Mouse (Mus musculus) kidney, embryonic 15.5 days (tissue): ENCODE measurements around the gene Bcar1. TPM values are rescaled to one million over a fixed set of nuclear protein-coding genes. Genes with fewer than 3 reads are reported as not detected.

Experiments used
- ATAC-seq: fragments of 200-750 bp; cut with Nextera tagmentation; replicated peaks from 2 replicates; pipeline ENCODE4 v1.8.0; 2017; ENCODE audit warnings: moderate TSS enrichment; ENCODE audit not compliant: low FRiP score
- H3K27ac ChIP-seq: fragments of 300-500 bp; sonication (generic); 2 replicates; pipeline ENCODE4 v1.5.1; 2015; ENCODE audit warnings: mild to moderate bottlenecking, inconsistent platforms
- H3K27me3 ChIP-seq: fragments of 300-500 bp; sonication (generic); 2 replicates; pipeline ENCODE4 v1.6.1; 2015; ENCODE audit warnings: inconsistent platforms
- H3K36me3 ChIP-seq: fragments of 300-500 bp; sonication (generic); 2 replicates; pipeline ENCODE4 v1.6.1; 2015; ENCODE audit warnings: inconsistent platforms
- H3K4me1 ChIP-seq: fragments of 300-500 bp; sonication (generic); 2 replicates; pipeline ENCODE4 v1.6.1; 2015; ENCODE audit warnings: inconsistent platforms
- H3K4me2 ChIP-seq: fragments of 300-500 bp; sonication (generic); 2 replicates; pipeline ENCODE4 v1.6.1; 2015; ENCODE audit warnings: moderate library complexity, mild to moderate bottlenecking, inconsistent platforms
- H3K4me3 ChIP-seq: fragments of 300-500 bp; sonication (generic); replicated peaks from 2 replicates; pipeline ENCODE4 v1.5.1; 2015; ENCODE audit warnings: mild to moderate bottlenecking, inconsistent platforms
- H3K9ac ChIP-seq: fragments of 300-500 bp; sonication (generic); 2 replicates; pipeline ENCODE4 v1.6.1; 2015; ENCODE audit warnings: mild to moderate bottlenecking, inconsistent platforms
- H3K9me3 ChIP-seq: fragments of 300-500 bp; sonication (generic); replicated peaks from 2 replicates; pipeline ENCODE4 v1.6.1; 2016; ENCODE audit warnings: inconsistent platforms
- WGBS: fragments of 180-500 bp; shearing (Covaris S2); methylation state at CpG from one replicate; pipeline ENCODE4 v1.1.7; 2015; ENCODE audit warnings: mixed read lengths; 5-methylcytosine and 5-hydroxymethylcytosine counted together
- polyA plus RNA-seq: library from polyadenylated mRNA; unstranded; fragments of >200 nt; fragmentation: Nextera tagmentation; extraction: Ambion mirVana; gene quantifications from 2 replicates; pipeline ENCODE4 v1.2.1, GENCODE M21; 2015

Bcar1 gene
- polyA plus RNA-seq, 1 experiment from 2014 or later: 53.8 TPM

DNA sequence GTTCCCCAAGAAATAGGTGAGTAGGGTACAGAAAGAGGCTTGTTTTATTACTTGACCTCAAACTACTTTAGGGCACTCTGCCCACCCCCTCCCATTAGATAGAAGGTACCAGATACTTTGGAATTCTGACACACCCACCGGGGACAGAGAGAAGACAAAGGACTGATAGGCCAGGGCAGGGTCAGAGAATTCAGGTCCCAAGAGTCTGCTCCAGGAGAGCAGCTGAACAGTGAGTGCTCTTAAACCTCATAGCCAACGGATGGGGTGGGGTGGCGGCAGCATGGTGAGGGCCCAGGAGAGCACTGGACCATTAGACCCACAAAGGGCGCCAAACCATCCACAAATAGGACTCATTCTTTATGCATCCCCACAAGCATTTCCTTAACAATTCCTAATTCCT lies 22.0 kb upstream of the Bcar1 start:
- ATAC-seq: no peak
- 79% methylated on average over 4 of the region's 4 CpGs for WGBS
- no peaks in the 10 kb centered on the region for H3K27me3 ChIP-seq
- no peak overlapping the region for H3K27ac ChIP-seq
- H3K36me3 ChIP-seq: peaks cover 45% of the 10 kb centered on the region
- no peak overlapping the region for H3K4me3 ChIP-seq
- H3K4me2 ChIP-seq: no peak overlapping the region
- no peak overlapping the region for H3K9ac ChIP-seq
- no peaks in the 10 kb centered on the region for H3K9me3 ChIP-seq
- H3K4me1 ChIP-seq: peaks cover 7% of the 10 kb centered on the region

DNA sequence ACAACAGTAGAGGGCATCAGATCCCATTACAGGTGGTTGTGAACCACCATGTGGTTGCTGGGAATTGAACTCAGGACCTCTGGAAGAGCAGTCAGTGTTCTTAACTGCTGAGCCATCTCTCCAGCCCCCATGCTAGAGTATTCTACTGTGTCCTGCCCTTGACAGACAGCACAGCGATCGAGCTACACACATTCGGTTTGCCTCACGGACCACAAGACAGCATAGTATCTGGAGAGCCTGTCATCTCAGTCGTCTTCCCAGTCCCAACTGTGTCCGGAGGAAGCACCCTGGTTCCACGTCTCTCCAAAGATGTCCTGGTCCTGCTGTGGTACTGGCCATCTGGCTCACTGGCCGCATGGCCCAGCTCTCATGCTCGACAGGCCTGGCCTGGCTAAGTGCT lies 21.5 kb upstream of the Bcar1 start:
- Histone ChIP-seq H3K27ac (no peak overlapping the region), H3K36me3 (peaks cover 45% of the 10 kb centered on the region), H3K4me2 (no peak overlapping the region), H3K4me1 (peaks cover 7% of the 10 kb centered on the region), H3K9me3 (no peaks in the 10 kb centered on the region), H3K9ac (no peak overlapping the region), H3K4me3 (no peak overlapping the region), H3K27me3 (no peaks in the 10 kb centered on the region)
- WGBS: 88% methylated on average over 9 of the region's 9 CpGs
- no peak for ATAC-seq

GRCm38 (mm10) chr8:111760708-111761107 lies 17.1 kb upstream of the Bcar1 start:
- no peaks in the 10 kb centered on the region for H3K27me3 ChIP-seq
- no peaks in the 10 kb centered on the region for H3K9me3 ChIP-seq
- WGBS: 81% methylated on average over 13 of the region's 13 CpGs
- ATAC-seq: no peak
- H3K27ac ChIP-seq: no peak overlapping the region
- no peak overlapping the region for H3K9ac ChIP-seq
- no peaks in the 10 kb centered on the region for H3K4me1 ChIP-seq
- peaks cover 12% of the 10 kb centered on the region for H3K36me3 ChIP-seq
- H3K4me2 ChIP-seq: no peak overlapping the region
- no peak overlapping the region for H3K4me3 ChIP-seq

GRCm38 (mm10) chr8:111758817-111759216 lies 15.2 kb upstream of the Bcar1 start:
- Histone ChIP-seq H3K9me3 (no peaks in the 10 kb centered on the region), H3K9ac (no peak overlapping the region), H3K36me3 (no peaks in the 10 kb centered on the region), H3K4me2 (no peak overlapping the region), H3K4me1 (peaks cover 14% of the 10 kb centered on the region), H3K27ac (no peak overlapping the region), H3K4me3 (no peak overlapping the region), H3K27me3 (no peaks in the 10 kb centered on the region)
- no peak for ATAC-seq
- 81% methylated on average over 5 of the region's 5 CpGs for WGBS

DNA sequence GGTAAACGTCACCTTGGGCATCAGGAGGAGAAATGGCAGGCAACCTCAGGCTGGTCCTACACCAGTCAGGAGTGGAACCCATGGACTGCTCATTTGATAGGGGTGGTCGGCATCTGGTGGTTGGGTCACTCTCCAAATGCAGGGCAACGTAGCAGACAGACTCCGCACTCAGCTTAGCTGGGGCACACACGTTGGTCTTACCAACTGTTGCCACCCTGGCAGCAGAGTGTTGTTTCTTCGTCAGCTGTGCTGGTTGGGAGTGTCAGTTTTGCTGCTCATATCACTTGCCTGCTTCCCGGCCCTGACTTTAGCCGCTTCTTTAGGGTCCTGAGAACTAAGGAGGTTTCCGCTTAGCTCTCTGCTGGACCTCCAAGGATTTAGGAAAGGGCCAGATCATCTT lies 14.0 kb upstream of the Bcar1 start:
- H3K4me1 ChIP-seq: peaks cover 20% of the 10 kb centered on the region
- 89% methylated on average over 9 of the region's 9 CpGs for WGBS
- no peaks in the 10 kb centered on the region for H3K36me3 ChIP-seq
- H3K27ac ChIP-seq: no peak overlapping the region
- H3K9me3 ChIP-seq: no peaks in the 10 kb centered on the region
- ATAC-seq: no peak
- no peak overlapping the region for H3K9ac ChIP-seq
- no peaks in the 10 kb centered on the region for H3K27me3 ChIP-seq
- no peak overlapping the region for H3K4me3 ChIP-seq
- H3K4me2 ChIP-seq: no peak overlapping the region

- Histone ChIP-seq H3K36me3 (no peaks in the 10 kb centered on the region), H3K27ac (no peak overlapping the region)
- 67% methylated on average over 6 of the region's 6 CpGs for WGBS
Measured at GRCm38 (mm10) chr8:111754736-111755135, 11.1 kb upstream of the Bcar1 start.

DNA sequence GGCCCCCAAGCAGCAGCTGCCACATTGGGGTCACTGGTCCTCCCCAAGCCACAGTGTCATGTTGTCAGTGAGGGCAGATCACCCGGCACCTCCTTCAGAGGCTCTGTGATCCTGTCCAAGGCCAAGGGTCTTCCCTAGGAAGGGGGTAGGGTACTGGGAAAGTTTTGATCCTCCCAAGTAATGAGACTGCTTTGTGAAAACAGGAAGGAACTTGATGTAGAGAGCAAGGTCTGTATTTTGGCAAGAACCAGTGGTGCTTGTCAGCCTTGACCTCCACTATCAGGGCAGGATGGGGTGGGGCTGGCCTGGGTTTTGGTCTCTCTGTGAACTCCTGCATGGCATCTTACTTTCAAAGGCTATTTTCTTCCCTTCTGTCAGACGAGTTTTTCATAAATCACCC lies 10.5 kb upstream of the Bcar1 start:
- H3K9me3 ChIP-seq: no peaks in the 10 kb centered on the region
- H3K27me3 ChIP-seq: no peaks in the 10 kb centered on the region
- no peak overlapping the region for H3K9ac ChIP-seq
- H3K4me1 ChIP-seq: peaks cover 20% of the 10 kb centered on the region
- peak; percentile 52; the same call in 1 of the 2 replicates for ATAC-seq
- peak overlapping the region; percentile 63 for H3K27ac ChIP-seq
- no peaks in the 10 kb centered on the region for H3K36me3 ChIP-seq
- WGBS: 10% methylated on average over 2 of the region's 2 CpGs
- no peak overlapping the region for H3K4me3 ChIP-seq
- 0 out of 2 replicates have a peak overlapping the region, but pooled peaks have one; percentile 4 for H3K4me2 ChIP-seq

More at GRCm38 (mm10) chr8:111754736-111755135, 11.1 kb upstream of the Bcar1 start:
- no peak for ATAC-seq
- Histone ChIP-seq H3K9me3 (no peaks in the 10 kb centered on the region), H3K4me3 (no peak overlapping the region), H3K27me3 (no peaks in the 10 kb centered on the region), H3K4me2 (no peak overlapping the region), H3K4me1 (peaks cover 20% of the 10 kb centered on the region), H3K9ac (no peak overlapping the region)

- WGBS: 49% methylated on average over 6 of the region's 6 CpGs
- no peak for ATAC-seq
- no peak overlapping the region for H3K9ac ChIP-seq
Measured at GRCm38 (mm10) chr8:111748766-111749165, 5.2 kb upstream of the Bcar1 start.

DNA sequence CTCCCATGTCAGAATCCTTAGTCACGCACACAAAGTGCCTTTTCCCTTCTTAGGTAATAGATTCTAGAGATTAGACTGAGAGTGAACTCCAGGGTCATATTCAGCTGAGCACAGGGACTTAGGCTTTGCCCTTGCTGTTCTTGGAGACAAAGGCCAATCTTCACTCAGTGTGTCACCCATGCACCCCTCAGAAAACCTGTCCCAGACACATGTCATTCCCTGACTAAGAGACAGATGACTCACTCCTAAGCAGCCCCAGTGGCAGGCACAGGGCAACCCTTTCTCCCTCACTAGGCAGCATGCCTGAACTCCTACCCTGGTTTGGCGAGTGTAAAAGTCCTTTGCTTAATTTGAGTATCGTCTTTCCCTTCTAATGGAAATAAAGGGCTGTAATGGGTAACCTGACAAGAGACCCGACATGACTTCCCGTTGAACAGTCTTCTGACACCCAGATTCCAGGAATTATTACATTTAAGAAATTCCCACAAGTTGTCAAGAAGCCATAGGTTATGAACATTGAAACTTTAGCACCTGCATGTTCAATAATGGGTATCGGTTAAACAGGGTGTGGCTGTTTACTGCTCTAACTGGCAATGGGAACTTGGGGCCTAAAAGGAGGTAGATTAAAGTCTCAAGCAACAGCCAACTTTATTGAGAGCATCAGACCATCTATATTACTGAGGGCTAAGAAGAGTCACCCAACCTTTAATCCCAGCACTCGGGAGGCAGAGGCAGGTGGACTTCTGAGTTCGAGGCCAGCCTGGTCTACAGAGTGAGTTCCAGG lies 4.4 kb upstream of the Bcar1 start:
- no peak for ATAC-seq
- peak overlapping the region; percentile 29; the same call in 1 of the 2 replicates for H3K27ac ChIP-seq
- no peak overlapping the region for H3K4me2 ChIP-seq
- H3K36me3 ChIP-seq: no peaks in the 10 kb centered on the region
- no peak overlapping the region for H3K9ac ChIP-seq
- H3K4me1 ChIP-seq: peaks cover 37% of the 10 kb centered on the region
- H3K4me3 ChIP-seq: no peak overlapping the region
- H3K27me3 ChIP-seq: no peaks in the 10 kb centered on the region
- H3K9me3 ChIP-seq: no peaks in the 10 kb centered on the region
- WGBS: 56% methylated on average over 8 of the region's 8 CpGs

More at GRCm38 (mm10) chr8:111748766-111749165, 5.2 kb upstream of the Bcar1 start:
- peaks cover 40% of the 10 kb centered on the region for H3K4me1 ChIP-seq
- no peaks in the 10 kb centered on the region for H3K36me3 ChIP-seq
- no peak overlapping the region for H3K4me2 ChIP-seq
- no peak overlapping the region for H3K4me3 ChIP-seq
- no peaks in the 10 kb centered on the region for H3K27me3 ChIP-seq
- no peak overlapping the region for H3K27ac ChIP-seq
- H3K9me3 ChIP-seq: no peaks in the 10 kb centered on the region

DNA sequence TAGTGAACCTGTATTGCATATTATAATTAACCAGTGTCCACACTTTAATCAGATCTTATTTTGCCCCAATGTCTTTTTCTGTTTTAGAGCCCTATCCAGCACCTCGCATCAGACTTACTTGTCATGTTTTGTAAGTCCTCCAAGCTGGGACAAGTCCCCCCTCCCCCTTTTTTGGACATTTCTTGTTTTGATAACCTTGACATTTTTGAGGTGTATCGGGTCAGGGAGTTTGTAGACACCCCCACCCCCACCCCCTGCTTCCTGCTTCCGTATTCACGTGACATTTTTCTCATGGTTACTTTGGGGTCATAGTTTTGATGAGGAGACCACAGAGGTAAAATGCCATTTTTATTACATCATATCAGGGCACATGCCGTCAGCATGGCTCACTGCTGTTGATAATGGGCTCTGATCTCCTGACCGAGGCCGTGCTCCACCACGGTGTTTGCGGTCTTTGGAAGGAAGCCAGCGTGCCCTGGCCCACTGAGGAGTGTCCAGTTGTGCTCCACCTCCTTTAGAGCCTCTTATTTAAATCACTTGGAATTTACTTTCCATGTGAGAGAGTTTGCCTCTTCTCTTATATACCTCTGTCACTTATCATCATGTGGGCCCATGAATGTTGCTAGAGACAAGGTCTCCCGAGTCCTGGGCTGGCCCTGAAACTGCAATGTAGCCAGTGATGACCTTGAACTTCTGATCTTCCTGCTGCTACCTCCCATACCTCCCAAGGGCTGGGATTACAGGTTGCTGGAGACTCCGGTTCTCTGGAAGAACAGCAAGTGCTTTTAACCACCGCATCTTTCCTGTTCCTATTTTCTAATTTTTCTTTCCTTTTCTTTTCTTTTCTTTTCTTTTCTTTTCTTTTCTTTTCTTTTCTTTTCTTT lies 3.2 kb upstream of the Bcar1 start:
- no peaks in the 10 kb centered on the region for H3K36me3 ChIP-seq
- no peak overlapping the region for H3K4me3 ChIP-seq
- H3K9me3 ChIP-seq: no peaks in the 10 kb centered on the region
- H3K27ac ChIP-seq: 0 out of 2 replicates have a peak overlapping the region, but pooled peaks have one; percentile 66
- H3K9ac ChIP-seq: no peak overlapping the region
- H3K4me1 ChIP-seq: peaks cover 49% of the 10 kb centered on the region
- 47% methylated on average over 13 of the region's 13 CpGs for WGBS
- H3K27me3 ChIP-seq: no peaks in the 10 kb centered on the region
- no peak overlapping the region for H3K4me2 ChIP-seq
- ATAC-seq: no peak

GRCm38 (mm10) chr8:111745591-111746418 lies 2.2 kb upstream of the Bcar1 start:
- no peaks in the 10 kb centered on the region for H3K36me3 ChIP-seq
- no peaks in the 10 kb centered on the region for H3K27me3 ChIP-seq
- H3K9ac ChIP-seq: 0 out of 2 replicates have a peak overlapping the region, but pooled peaks have one; percentile 1
- peak; percentile 41 for ATAC-seq
- WGBS: 6% methylated on average over 23 of the region's 23 CpGs
- peak overlapping the region; percentile 66 for H3K27ac ChIP-seq
- H3K4me2 ChIP-seq: peak overlapping the region; percentile 52
- H3K9me3 ChIP-seq: no peaks in the 10 kb centered on the region
- H3K4me3 ChIP-seq: peak overlapping the region; percentile 21
- H3K4me1 ChIP-seq: peaks cover 59% of the 10 kb centered on the region
